Mouse (Mus musculus) heart, adult 2 months (tissue): ENCODE data around the gene Sept7. TPM values are rescaled to one million over a fixed set of nuclear protein-coding genes. Genes with fewer than 3 reads are reported as not detected.
A peak's percentile ranks its signal among the peaks of the same experiment; 100 is the strongest.
"Not testable (repeated sequence)": the region's sequence is repeated elsewhere in the genome, so short reads cannot be mapped to it uniquely, and the experiment has no call there.

Experiments
- DNase-seq, 2 experiments: peaks; one replicate each; pipeline ENCODE4 v3.0.0; 2021
- H3K27ac ChIP-seq: fragments of 200-600 bp; 2 replicates; pipeline ENCODE4 v1.8.1; 2022
- H3K27me3 ChIP-seq: fragments of 200-500 bp; 2 replicates; pipeline ENCODE4 v1.6.1; 2012; ENCODE audit warnings: mild to moderate bottlenecking, low read length, inconsistent platforms, mixed read lengths; ENCODE audit not compliant: control insufficient read depth, insufficient read depth
- H3K36me3 ChIP-seq: fragments of 200-500 bp; 2 replicates; pipeline ENCODE4 v1.6.1; 2012; ENCODE audit warnings: low read length, inconsistent platforms; ENCODE audit not compliant: control insufficient read depth, insufficient read depth
- H3K4me1 ChIP-seq: fragments of 200-500 bp; 2 replicates; pipeline ENCODE4 v1.6.1; 2011; ENCODE audit warnings: low read length; ENCODE audit not compliant: control insufficient read depth, insufficient read depth
- H3K4me3 ChIP-seq: fragments of 200-600 bp; 2 replicates; pipeline ENCODE4 v1.8.1; 2022
- H3K79me2 ChIP-seq: fragments of 200-500 bp; replicated peaks from 2 replicates; pipeline ENCODE4 v1.6.1; 2012; ENCODE audit warnings: mild to moderate bottlenecking, inconsistent platforms, low read length, moderate library complexity, mixed read lengths; ENCODE audit not compliant: control insufficient read depth, insufficient read depth
- H3K9ac ChIP-seq: fragments of 200-500 bp; 2 replicates; pipeline ENCODE4 v1.6.1; 2012; ENCODE audit warnings: low read depth, mild to moderate bottlenecking, control low read depth, inconsistent platforms, low read length, mixed read lengths
- CTCF ChIP-seq: fragments of 200-600 bp; IDR thresholded peaks from 2 replicates; pipeline ENCODE4 v1.8.1; 2022; ENCODE audit warnings: antibody characterized with exemption, mild to moderate bottlenecking, moderate library complexity
- EP300 ChIP-seq: fragments of 200-500 bp; IDR thresholded peaks from 2 replicates; pipeline ENCODE4 v1.6.1; 2011; ENCODE audit warnings: low read depth, low read length, control low read depth; ENCODE audit not compliant: insufficient read depth
- POLR2A ChIP-seq: fragments of 200-500 bp; IDR thresholded peaks from 2 replicates; pipeline ENCODE4 v1.6.1; 2011; ENCODE audit warnings: mild to moderate bottlenecking, low read depth, low read length, control low read depth; ENCODE audit not compliant: insufficient read depth
- WGBS: fragments of 180-500 bp; shearing (Covaris S2); methylation state at CpG from one replicate; pipeline ENCODE4 v1.1.7; 2018; 5-methylcytosine and 5-hydroxymethylcytosine counted together
- intact Hi-C: fragments of 180-260 bp; cut with DNase I; formaldehyde crosslinking; loops from one replicate; pipeline ENCODE4 v1.15.1; 2025
- polyA plus RNA-seq: library from polyadenylated mRNA; depleted of rRNA; stranded (reverse); fragments of >200 nt; gene quantifications from 2 replicates; pipeline ENCODE4 v1.2.3, GENCODE M21; 2012
- total RNA-seq, 2 experiments: library from RNA; stranded (reverse); gene quantifications; 2 replicates each; pipeline ENCODE4 v1.2.3; 2021

Sept7 gene
- total and polyA plus RNA-seq, 3 experiments: 15.9 to 111 (median 109) TPM

DNA sequence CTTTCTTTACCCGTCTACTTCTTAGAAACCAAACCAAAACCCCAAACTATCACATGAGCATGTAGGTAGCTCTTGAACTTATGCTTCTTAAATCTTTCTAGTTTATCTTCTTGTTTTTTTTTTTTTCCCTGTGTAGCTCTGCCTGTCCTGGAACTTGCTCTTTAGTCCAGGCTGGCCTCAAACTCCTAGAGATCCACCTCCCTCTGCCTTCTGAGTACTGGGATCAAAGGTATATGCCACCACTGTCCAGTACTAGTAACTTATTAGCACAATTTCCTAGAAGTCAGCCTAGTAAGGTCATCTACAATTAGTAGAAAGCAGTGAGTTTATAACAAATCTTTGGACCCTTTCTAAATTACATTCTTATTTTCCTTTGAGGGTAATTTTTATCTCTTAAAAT is 37.6 kb downstream of the Sept7 start:
- 83% methylated on average over 1 of the region's 1 CpGs for WGBS
- no peaks in the 10 kb centered on the region for H3K4me1 ChIP-seq
- TF ChIP-seq POLR2A (no peak), EP300 (no peak), CTCF (no peak)
- peaks cover 8% of the 10 kb centered on the region for H3K36me3 ChIP-seq
- DNase-seq: no peak
- H3K27me3 ChIP-seq: no peaks in the 10 kb centered on the region
- no peak overlapping the region for H3K9ac ChIP-seq
- no peak overlapping the region; the same call in 1 of the 2 replicates for H3K27ac ChIP-seq
- no peaks in the 10 kb centered on the region for H3K79me2 ChIP-seq
- H3K4me3 ChIP-seq: no peak overlapping the region
- intact Hi-C loops: loop anchor here (5.0 kb wide), 1 partner anchor 32 kb away; no protein-coding TSS in a partner anchor

DNA sequence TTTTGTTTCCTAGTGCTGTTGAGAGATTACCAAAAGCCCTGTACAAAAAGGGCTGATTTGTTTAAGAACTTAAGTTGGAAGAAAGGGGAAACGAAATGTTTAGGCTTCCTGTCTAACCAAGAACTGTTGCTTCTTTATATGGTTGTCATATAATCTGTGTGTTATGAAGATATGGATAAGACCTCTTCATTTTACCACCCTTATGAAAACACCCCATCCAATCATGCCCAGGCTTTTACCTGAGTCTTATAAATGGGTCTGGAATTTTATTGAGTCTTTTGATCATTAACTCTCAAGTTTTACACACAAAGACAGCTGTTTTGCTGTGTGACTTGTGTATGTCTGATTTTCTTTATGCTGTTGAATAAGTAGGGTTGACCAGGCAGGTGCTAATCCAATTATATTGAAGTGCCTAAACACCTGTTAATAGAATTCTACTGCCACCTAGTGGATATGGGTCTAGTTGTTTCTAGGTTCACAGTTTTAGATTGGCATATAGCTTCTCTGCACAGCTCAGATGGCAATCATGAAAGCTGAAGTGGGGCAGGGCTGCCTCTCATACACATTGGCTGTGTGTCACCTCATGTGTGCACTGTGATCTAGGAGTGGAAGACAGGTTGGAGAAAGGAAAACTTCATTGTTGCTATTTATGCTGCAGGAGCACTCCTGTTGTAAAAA is 57.4 kb downstream of the Sept7 start:
- H3K9ac ChIP-seq: no peak overlapping the region
- peaks cover 6% of the 10 kb centered on the region; the same call in 1 of the 2 replicates for H3K36me3 ChIP-seq
- 68% methylated on average over 1 of the region's 1 CpGs for WGBS
- no peaks in the 10 kb centered on the region for H3K4me1 ChIP-seq
- no peaks in the 10 kb centered on the region for H3K27me3 ChIP-seq
- intact Hi-C loops: loop anchor here (1.0 to 5.0 kb wide), 3 partner anchors 42 to 142 kb away; partner anchors contain the start of gene Sept7
- no peak for TF ChIP-seq EP300
- peak; percentile 96 for TF ChIP-seq CTCF
- H3K27ac ChIP-seq: no peak overlapping the region
- no peak overlapping the region for H3K4me3 ChIP-seq
- H3K79me2 ChIP-seq: no peaks in the 10 kb centered on the region
- DNase-seq: no peak

DNA sequence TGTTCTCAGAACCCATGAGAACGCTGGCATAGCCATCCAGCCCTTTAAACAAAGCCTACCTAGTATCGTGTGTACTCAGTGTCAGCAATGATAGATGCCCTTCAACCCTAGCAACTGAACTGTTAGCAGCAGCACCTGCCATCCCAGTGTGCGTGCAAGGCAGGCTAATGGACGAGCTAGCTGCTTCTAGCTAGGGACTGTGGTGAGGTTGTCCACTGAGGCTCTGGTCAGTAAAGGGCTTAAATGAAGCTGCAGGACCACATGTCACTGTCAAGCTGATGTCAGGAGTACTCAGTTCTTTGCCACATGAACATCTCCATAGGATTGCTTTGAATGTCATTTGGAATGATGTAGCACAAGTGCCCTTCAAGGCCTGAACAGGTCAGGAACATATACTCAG is 62.1 kb downstream of the Sept7 start:
- Histone ChIP-seq H3K4me3 (no peak overlapping the region), H3K79me2 (no peaks in the 10 kb centered on the region), H3K27ac (no peak overlapping the region), H3K4me1 (no peaks in the 10 kb centered on the region), H3K36me3 (peaks cover 2% of the 10 kb centered on the region; the same call in 1 of the 2 replicates), H3K9ac (no peak overlapping the region), H3K27me3 (no peaks in the 10 kb centered on the region)
- no peak for DNase-seq
- no peak for TF ChIP-seq POLR2A
- TF ChIP-seq EP300: no peak
- no peak for TF ChIP-seq CTCF
- intact Hi-C loops: no loop called here
- WGBS: 93% methylated on average over 4 of the region's 4 CpGs

DNA sequence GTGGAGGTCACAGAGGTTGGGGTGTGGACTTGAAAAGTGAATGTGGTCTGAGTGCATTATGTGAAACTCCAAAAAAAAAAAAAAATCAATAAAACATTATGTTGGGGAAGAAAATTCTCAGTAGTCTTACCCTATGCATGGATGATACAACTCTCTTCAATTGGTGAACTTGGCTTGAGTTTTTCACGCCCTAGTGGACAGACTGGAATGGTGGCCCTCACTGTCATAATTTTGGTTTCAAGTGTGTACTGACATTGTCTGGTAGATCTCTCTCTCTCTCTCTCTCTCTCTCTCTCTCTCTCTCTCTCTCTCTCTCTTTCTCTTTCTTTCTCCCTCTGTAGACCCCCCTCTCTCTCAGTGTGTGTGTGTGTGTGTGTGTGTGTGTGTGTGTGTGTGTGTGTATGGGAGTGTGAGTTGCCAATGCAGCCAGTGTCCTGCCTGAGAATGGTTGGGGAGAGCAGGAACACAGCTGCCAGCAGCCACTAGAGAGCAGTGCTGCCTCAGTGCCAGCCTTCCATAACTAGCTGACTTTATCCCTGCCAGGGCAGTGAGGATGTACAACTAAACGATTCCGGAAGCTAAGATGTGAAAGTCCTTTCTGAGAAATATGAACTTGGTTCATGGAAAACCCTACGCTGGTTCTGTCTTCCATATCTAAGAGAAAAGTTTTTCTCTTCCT is 65.7 kb downstream of the Sept7 start:
- intact Hi-C loops: loop anchor here (1.0 to 5.0 kb wide), 2 partner anchors 274 to 339 kb away; no protein-coding TSS in a partner anchor
- Histone ChIP-seq H3K79me2 (no peaks in the 10 kb centered on the region), H3K4me1 (no peaks in the 10 kb centered on the region; the same call in 1 of the 2 replicates), H3K27ac (no peak overlapping the region), H3K27me3 (no peaks in the 10 kb centered on the region), H3K36me3 (no peaks in the 10 kb centered on the region), H3K9ac (no peak overlapping the region), H3K4me3 (no peak overlapping the region)
- TF ChIP-seq POLR2A: no peak
- peak; percentile 72; the same call in 1 of the 2 replicates for TF ChIP-seq EP300
- peak; percentile 75 for TF ChIP-seq CTCF
- peak; percentile 54 to 62 for DNase-seq
- 21% methylated on average over 4 of the region's 4 CpGs for WGBS

DNA sequence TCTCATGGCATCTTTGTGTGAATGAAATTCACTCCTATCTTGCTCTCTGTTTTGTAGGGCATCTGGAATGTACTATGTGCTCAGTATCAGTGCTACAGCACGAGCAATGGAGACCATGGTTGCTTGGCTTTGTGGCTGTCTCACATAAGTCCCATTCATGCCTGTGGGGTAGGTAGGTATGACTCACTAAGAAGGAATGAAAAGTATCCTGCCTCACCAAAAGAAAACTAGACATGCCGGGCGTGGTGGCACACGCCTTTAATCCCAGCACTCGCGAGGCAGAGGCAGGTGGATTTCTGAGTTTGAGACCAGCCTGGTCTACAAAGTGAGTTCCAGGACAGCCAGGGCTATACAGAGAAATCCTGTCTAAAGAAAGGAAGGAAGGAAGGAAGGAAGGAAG is 67.4 kb downstream of the Sept7 start:
- DNase-seq, H3K4me1 ChIP-seq, H3K9ac ChIP-seq, H3K27me3 ChIP-seq, H3K4me3 ChIP-seq, H3K36me3 ChIP-seq, H3K27ac ChIP-seq, H3K79me2 ChIP-seq: not testable (repeated sequence)
- intact Hi-C loops: loop anchor here (5.0 kb wide), 1 partner anchor 338 kb away; no protein-coding TSS in a partner anchor
- whole genome bisulfite sequencing: 92% methylated on average over 6 of the region's 6 CpGs

DNA sequence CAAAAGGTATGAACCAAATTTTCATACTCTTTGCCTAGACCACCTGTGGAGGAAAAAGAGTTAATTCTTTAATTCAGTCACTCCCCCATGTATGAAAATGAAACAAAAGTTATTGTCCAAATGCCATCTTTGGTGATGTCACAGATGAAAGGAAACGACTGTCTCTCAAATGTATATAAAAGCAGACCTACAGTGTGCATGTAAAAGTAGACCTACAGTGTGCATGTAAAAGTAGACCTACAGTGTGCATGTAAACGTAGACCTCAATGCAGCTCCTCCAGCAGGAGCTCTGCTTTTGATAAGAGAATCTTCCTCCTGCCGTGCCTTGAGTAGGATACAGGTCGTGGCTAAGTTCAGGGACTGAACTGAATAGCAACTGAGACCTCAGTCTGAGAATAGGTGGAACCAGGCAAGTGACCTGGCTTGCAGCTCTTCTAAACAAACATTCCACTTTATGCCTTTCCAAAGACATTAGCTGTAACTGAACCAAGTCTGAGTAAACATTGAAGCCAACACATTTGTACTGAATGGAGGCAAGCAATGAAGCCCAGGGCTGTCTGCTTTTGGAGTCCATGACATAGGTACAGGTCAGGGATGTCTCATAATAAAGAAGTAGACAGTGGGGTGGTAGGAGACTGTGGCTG is 75.6 kb downstream of the Sept7 start:
- Histone ChIP-seq H3K79me2 (no peaks in the 10 kb centered on the region), H3K4me3 (no peak overlapping the region), H3K27me3 (no peaks in the 10 kb centered on the region), H3K4me1 (no peaks in the 10 kb centered on the region), H3K36me3 (no peaks in the 10 kb centered on the region), H3K27ac (no peak overlapping the region), H3K9ac (no peak overlapping the region)
- TF ChIP-seq POLR2A (no peak), EP300 (no peak), CTCF (no peak)
- 75% methylated on average over 4 of the region's 4 CpGs for WGBS
- no peak for DNase-seq
- intact Hi-C loops: no loop called here
